Mouse (Mus musculus) megakaryocyte, embryonic 14.5 days (primary cell): ENCODE measurements around the gene Sorbs1. TPM values are rescaled to one million over a fixed set of nuclear protein-coding genes. Genes with fewer than 3 reads are reported as not detected.
A peak's percentile ranks its signal among the peaks of the same experiment; 100 is the strongest.

Experiments
- H3K27me3 ChIP-seq: replicated peaks from 2 replicates; pipeline ENCODE3; 2012; ENCODE audit warnings: inconsistent platforms
- H3K36me3 ChIP-seq: replicated peaks from 2 replicates; pipeline ENCODE3; 2012; ENCODE audit warnings: low read length, inconsistent platforms, mixed read lengths
- H3K4me1 ChIP-seq: 2 replicates; pipeline ENCODE4 v1.6.1; 2012; ENCODE audit warnings: inconsistent platforms
- H3K4me3 ChIP-seq: replicated peaks from 2 replicates; pipeline ENCODE3; 2012; ENCODE audit warnings: moderate library complexity, mild to moderate bottlenecking, inconsistent platforms
- H3K9me3 ChIP-seq: 2 replicates; pipeline ENCODE4 v1.6.1; 2012; ENCODE audit warnings: inconsistent platforms
- FLI1 ChIP-seq: IDR thresholded peaks from 2 replicates; pipeline ENCODE4 v1.6.1; 2012; ENCODE audit warnings: low read length, inconsistent platforms, mixed read lengths
- GATA1 ChIP-seq: IDR thresholded peaks from 3 replicates; pipeline ENCODE4 v1.6.1; 2012; ENCODE audit warnings: mixed read lengths, low read length, inconsistent platforms, borderline replicate concordance
- polyA plus RNA-seq: library from polyadenylated mRNA; stranded (reverse); fragments of >175 nt; gene quantifications from 2 replicates; pipeline ENCODE4 v1.2.3, GENCODE M21; 2012; ENCODE audit warnings: low replicate concordance; ENCODE audit not compliant: insufficient read depth

Gene Sorbs1
- polyA plus RNA-seq, 1 experiment = 2.7 TPM

- H3K27me3 ChIP-seq = no peaks in the 10 kb centered on the region
- H3K36me3 ChIP-seq = peaks cover 53% of the 10 kb centered on the region
- H3K9me3 ChIP-seq = no peaks in the 10 kb centered on the region; the same call in 1 of the 2 replicates
- H3K4me3 ChIP-seq = peak overlapping the region; percentile 6
- peaks cover 82% of the 10 kb centered on the region for H3K4me1 ChIP-seq
- TF ChIP-seq FLI1 (no peak), GATA1 (no peak)
Observed at GRCm38 (mm10) chr19:40253768-40254167, 259.8 kb downstream of the Sorbs1 start.

- H3K4me1 ChIP-seq = peaks cover 67% of the 10 kb centered on the region
- H3K4me3 ChIP-seq = no peak overlapping the region
- H3K27me3 ChIP-seq = no peaks in the 10 kb centered on the region
- no peak for TF ChIP-seq GATA1
- TF ChIP-seq FLI1 = no peak
- H3K9me3 ChIP-seq = no peaks in the 10 kb centered on the region; the same call in 1 of the 2 replicates
- peaks cover 59% of the 10 kb centered on the region for H3K36me3 ChIP-seq
Observed at GRCm38 (mm10) chr19:40251115-40251514, 262.5 kb downstream of the Sorbs1 start.

GRCm38 (mm10) chr19:40249352-40249751 is 264.2 kb downstream of the Sorbs1 start:
- no peaks in the 10 kb centered on the region; the same call in 1 of the 2 replicates for H3K9me3 ChIP-seq
- H3K36me3 ChIP-seq = peaks cover 56% of the 10 kb centered on the region
- TF ChIP-seq GATA1 (no peak), FLI1 (no peak)
- H3K4me1 ChIP-seq = peaks cover 61% of the 10 kb centered on the region
- H3K27me3 ChIP-seq = no peaks in the 10 kb centered on the region
- H3K4me3 ChIP-seq = peak overlapping the region; percentile 75

GRCm38 (mm10) chr19:40248476-40248875 is 265.1 kb downstream of the Sorbs1 start:
- H3K4me1 ChIP-seq = peaks cover 59% of the 10 kb centered on the region
- peak overlapping the region; percentile 53 for H3K4me3 ChIP-seq
- no peaks in the 10 kb centered on the region for H3K27me3 ChIP-seq
- H3K36me3 ChIP-seq = peaks cover 62% of the 10 kb centered on the region
- no peak for TF ChIP-seq GATA1
- TF ChIP-seq FLI1 = no peak
- no peaks in the 10 kb centered on the region; the same call in 1 of the 2 replicates for H3K9me3 ChIP-seq

GRCm38 (mm10) chr19:40247268-40247666 is 266.3 kb downstream of the Sorbs1 start:
- Histone ChIP-seq H3K4me1 (peaks cover 59% of the 10 kb centered on the region), H3K36me3 (peaks cover 63% of the 10 kb centered on the region), H3K4me3 (no peak overlapping the region), H3K27me3 (no peaks in the 10 kb centered on the region), H3K9me3 (no peaks in the 10 kb centered on the region)
- no peak for TF ChIP-seq FLI1
- no peak for TF ChIP-seq GATA1

GRCm38 (mm10) chr19:40246646-40247267 is 266.8 kb downstream of the Sorbs1 start:
- Histone ChIP-seq H3K27me3 (no peaks in the 10 kb centered on the region), H3K9me3 (no peaks in the 10 kb centered on the region), H3K4me1 (peaks cover 59% of the 10 kb centered on the region), H3K36me3 (peaks cover 63% of the 10 kb centered on the region), H3K4me3 (no peak overlapping the region)
- no peak for TF ChIP-seq FLI1
- TF ChIP-seq GATA1 = no peak

Other genes starting within 250 kb of the Sorbs1 start
- 77.9 and 155 TPM in 2 replicates for gene Pdlim1, start 241.9 kb downstream of the Sorbs1 start, polyA plus RNA-seq
- gene Aldh18a1, start 74.7 kb upstream of the Sorbs1 start, polyA plus RNA-seq = 0.67 and 4.4 TPM in 2 replicates
- gene Tctn3, start 98.5 kb upstream of the Sorbs1 start, polyA plus RNA-seq = 1.2 and 2.3 TPM in 2 replicates
- 1.9 TPM in 1 of 2 replicates, not detected in the other for gene Entpd1, start 98.6 kb upstream of the Sorbs1 start, polyA plus RNA-seq
- 0.18 TPM in 1 of 2 replicates, not detected in the other for gene Cc2d2b, start 235.0 kb upstream of the Sorbs1 start, polyA plus RNA-seq